Mouse (Mus musculus): ENCODE measurements around the gene Sf1. TPM values are rescaled to one million over a fixed set of nuclear protein-coding genes. Genes with fewer than 3 reads are reported as not detected.

Gene Sf1
- polyA plus RNA-seq, 1 experiment from 2014 or later: 86.7 TPM

- WGBS: 1% methylated on average over 2 of the region's 2 CpGs
Measured at GRCm38 (mm10) chr19:6364842-6365241, 1.4 kb downstream of the Sf1 start.

GRCm38 (mm10) chr19:6370175-6370574 is 6.7 kb downstream of the Sf1 start:
- no peak for ATAC-seq (replicated peaks; ENCODE audit: extremely low read depth, insufficient read depth, low FRiP score)
- no peak overlapping the region for H3K27ac ChIP-seq (ENCODE audit: low read length)
- H3K4me1 ChIP-seq (ENCODE audit: control insufficient read depth, insufficient read depth, low read length): peaks cover 17% of the 10 kb centered on the region
- H3K9ac ChIP-seq (ENCODE audit: low read length): no peak overlapping the region
- WGBS: 95% methylated on average over 2 of the region's 2 CpGs
- no peaks in the 10 kb centered on the region for H3K27me3 ChIP-seq (ENCODE audit: control insufficient read depth, insufficient read depth, low read length)
- no peak overlapping the region for H3K4me2 ChIP-seq (ENCODE audit: low read depth, low read length)
- H3K4me3 ChIP-seq (ENCODE audit: low read length): no peak overlapping the region
- H3K9me3 ChIP-seq (replicated peaks; ENCODE audit: control insufficient read depth, low read length): no peaks in the 10 kb centered on the region
- peaks cover 80% of the 10 kb centered on the region for H3K36me3 ChIP-seq (ENCODE audit: control insufficient read depth, insufficient read depth)

More at GRCm38 (mm10) chr19:6364842-6365241, 1.4 kb downstream of the Sf1 start:
- peak overlapping the region; percentile 88 for H3K4me2 ChIP-seq (ENCODE audit: low read depth, low read length)
- peak overlapping the region; percentile 100 for H3K9ac ChIP-seq (ENCODE audit: low read length)
- H3K27ac ChIP-seq (ENCODE audit: low read length): peak overlapping the region; percentile 98
- no peaks in the 10 kb centered on the region for H3K27me3 ChIP-seq (ENCODE audit: control insufficient read depth, insufficient read depth, low read length)
- peaks cover 26% of the 10 kb centered on the region for H3K4me1 ChIP-seq (ENCODE audit: control insufficient read depth, insufficient read depth, low read length)
- H3K36me3 ChIP-seq (ENCODE audit: control insufficient read depth, insufficient read depth): peaks cover 37% of the 10 kb centered on the region
- H3K4me3 ChIP-seq (ENCODE audit: low read length): peak overlapping the region; percentile 99
- H3K9me3 ChIP-seq (replicated peaks; ENCODE audit: control insufficient read depth, low read length): no peaks in the 10 kb centered on the region
- no peak for ATAC-seq (replicated peaks; ENCODE audit: extremely low read depth, insufficient read depth, low FRiP score)

GRCm38 (mm10) chr19:6372433-6372832 is 8.9 kb downstream of the Sf1 start:
- H3K4me3 ChIP-seq (ENCODE audit: low read length): no peak overlapping the region
- 85% methylated on average over 3 of the region's 3 CpGs for WGBS
- ATAC-seq (replicated peaks; ENCODE audit: extremely low read depth, insufficient read depth, low FRiP score): no peak

GRCm38 (mm10) chr19:6373539-6374400 is 10.3 kb downstream of the Sf1 start:
- Histone ChIP-seq H3K4me3 (ENCODE audit: low read length) (no peak overlapping the region), H3K4me2 (ENCODE audit: low read depth, low read length) (no peak overlapping the region), H3K36me3 (ENCODE audit: control insufficient read depth, insufficient read depth) (peaks cover 86% of the 10 kb centered on the region), H3K4me1 (ENCODE audit: control insufficient read depth, insufficient read depth, low read length) (peaks cover 16% of the 10 kb centered on the region), H3K27me3 (ENCODE audit: control insufficient read depth, insufficient read depth, low read length) (no peaks in the 10 kb centered on the region), H3K9me3 (replicated peaks; ENCODE audit: control insufficient read depth, low read length) (no peaks in the 10 kb centered on the region), H3K27ac (ENCODE audit: low read length) (peak overlapping the region; percentile 57), H3K9ac (ENCODE audit: low read length) (no peak overlapping the region)
- WGBS: 51% methylated on average over 12 of the region's 12 CpGs
- ATAC-seq (replicated peaks; ENCODE audit: extremely low read depth, insufficient read depth, low FRiP score): peak; percentile 64

More at GRCm38 (mm10) chr19:6372433-6372832, 8.9 kb downstream of the Sf1 start:
- Histone ChIP-seq H3K27ac (ENCODE audit: low read length) (no peak overlapping the region), H3K27me3 (ENCODE audit: control insufficient read depth, insufficient read depth, low read length) (no peaks in the 10 kb centered on the region), H3K4me2 (ENCODE audit: low read depth, low read length) (no peak overlapping the region), H3K9ac (ENCODE audit: low read length) (no peak overlapping the region), H3K36me3 (ENCODE audit: control insufficient read depth, insufficient read depth) (peaks cover 84% of the 10 kb centered on the region), H3K9me3 (replicated peaks; ENCODE audit: control insufficient read depth, low read length) (no peaks in the 10 kb centered on the region), H3K4me1 (ENCODE audit: control insufficient read depth, insufficient read depth, low read length) (peaks cover 14% of the 10 kb centered on the region)

- H3K27ac ChIP-seq (ENCODE audit: low read length): no peak overlapping the region
- WGBS: 94% methylated on average over 10 of the region's 10 CpGs
- no peaks in the 10 kb centered on the region for H3K9me3 ChIP-seq (replicated peaks; ENCODE audit: control insufficient read depth, low read length)
- H3K9ac ChIP-seq (ENCODE audit: low read length): no peak overlapping the region
- no peak overlapping the region for H3K4me2 ChIP-seq (ENCODE audit: low read depth, low read length)
- ATAC-seq (replicated peaks; ENCODE audit: extremely low read depth, insufficient read depth, low FRiP score): no peak
- H3K27me3 ChIP-seq (ENCODE audit: control insufficient read depth, insufficient read depth, low read length): no peaks in the 10 kb centered on the region
- peaks cover 80% of the 10 kb centered on the region for H3K36me3 ChIP-seq (ENCODE audit: control insufficient read depth, insufficient read depth)
- H3K4me1 ChIP-seq (ENCODE audit: control insufficient read depth, insufficient read depth, low read length): peaks cover 16% of the 10 kb centered on the region
- H3K4me3 ChIP-seq (ENCODE audit: low read length): no peak overlapping the region
Measured at GRCm38 (mm10) chr19:6374571-6374970, 11.1 kb downstream of the Sf1 start.

GRCm38 (mm10) chr19:6375423-6376254 is 12.1 kb downstream of the Sf1 start:
- Histone ChIP-seq H3K36me3 (ENCODE audit: control insufficient read depth, insufficient read depth) (peaks cover 72% of the 10 kb centered on the region), H3K27me3 (ENCODE audit: control insufficient read depth, insufficient read depth, low read length) (no peaks in the 10 kb centered on the region), H3K4me3 (ENCODE audit: low read length) (no peak overlapping the region), H3K4me1 (ENCODE audit: control insufficient read depth, insufficient read depth, low read length) (peaks cover 16% of the 10 kb centered on the region), H3K9me3 (replicated peaks; ENCODE audit: control insufficient read depth, low read length) (no peaks in the 10 kb centered on the region), H3K27ac (ENCODE audit: low read length) (no peak overlapping the region), H3K9ac (ENCODE audit: low read length) (no peak overlapping the region), H3K4me2 (ENCODE audit: low read depth, low read length) (no peak overlapping the region)
- ATAC-seq (replicated peaks; ENCODE audit: extremely low read depth, insufficient read depth, low FRiP score): no peak
- 87% methylated on average over 38 of the region's 42 CpGs for WGBS

- Histone ChIP-seq H3K27ac (ENCODE audit: low read length) (no peak overlapping the region), H3K36me3 (ENCODE audit: control insufficient read depth, insufficient read depth) (peaks cover 66% of the 10 kb centered on the region), H3K9ac (ENCODE audit: low read length) (no peak overlapping the region), H3K4me1 (ENCODE audit: control insufficient read depth, insufficient read depth, low read length) (peaks cover 16% of the 10 kb centered on the region), H3K4me2 (ENCODE audit: low read depth, low read length) (no peak overlapping the region), H3K9me3 (replicated peaks; ENCODE audit: control insufficient read depth, low read length) (no peaks in the 10 kb centered on the region), H3K27me3 (ENCODE audit: control insufficient read depth, insufficient read depth, low read length) (no peaks in the 10 kb centered on the region), H3K4me3 (ENCODE audit: low read length) (no peak overlapping the region)
- 73% methylated on average over 14 of the region's 14 CpGs for WGBS
- no peak for ATAC-seq (replicated peaks; ENCODE audit: extremely low read depth, insufficient read depth, low FRiP score)
Measured at GRCm38 (mm10) chr19:6376255-6376564, 12.7 kb downstream of the Sf1 start.

GRCm38 (mm10) chr19:6376643-6377042 is 13.2 kb downstream of the Sf1 start:
- ATAC-seq (replicated peaks; ENCODE audit: extremely low read depth, insufficient read depth, low FRiP score): no peak
- no peak overlapping the region for H3K4me2 ChIP-seq (ENCODE audit: low read depth, low read length)
- WGBS: 76% methylated on average over 2 of the region's 2 CpGs
- H3K27me3 ChIP-seq (ENCODE audit: control insufficient read depth, insufficient read depth, low read length): no peaks in the 10 kb centered on the region
- H3K36me3 ChIP-seq (ENCODE audit: control insufficient read depth, insufficient read depth): peaks cover 61% of the 10 kb centered on the region
- H3K9me3 ChIP-seq (replicated peaks; ENCODE audit: control insufficient read depth, low read length): no peaks in the 10 kb centered on the region
- H3K4me1 ChIP-seq (ENCODE audit: control insufficient read depth, insufficient read depth, low read length): peaks cover 16% of the 10 kb centered on the region
- H3K27ac ChIP-seq (ENCODE audit: low read length): peak overlapping the region; percentile 84
- H3K4me3 ChIP-seq (ENCODE audit: low read length): no peak overlapping the region
- no peak overlapping the region; the same call in 1 of the 2 replicates for H3K9ac ChIP-seq (ENCODE audit: low read length)
